Comparison of ENCODE assay signal across 14 mouse cellular contexts in the genomic region with DNA sequence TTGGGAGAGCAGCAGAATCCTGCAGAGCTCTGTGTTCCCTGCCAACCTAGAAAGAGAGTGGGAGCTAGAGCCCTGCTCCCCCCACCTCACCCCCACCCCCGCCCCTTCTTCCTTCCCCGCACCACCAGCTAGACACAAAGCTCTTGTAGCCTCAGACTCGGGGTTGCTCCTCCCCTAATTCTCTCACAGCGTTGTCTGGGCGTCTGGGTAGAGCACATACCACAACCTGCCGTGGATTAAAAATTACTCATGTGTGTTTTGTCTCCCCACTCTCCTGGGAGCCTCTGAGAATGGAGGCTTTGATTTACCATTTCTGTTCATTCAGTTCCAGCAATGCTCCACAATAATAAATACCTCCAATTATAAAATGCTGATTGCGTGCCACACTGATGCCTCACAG.
A peak's percentile ranks its signal among the peaks of the same experiment; 100 is the strongest.
DNase-seq lines count a peak whose midpoint lies in the region; ATAC-seq and TF ChIP-seq lines count a peak whose summit lies in the region.
"Had no signal": no experiment of that assay in that cellular context is flagged by ENCODE, and none has a peak within 500 bp of the region (broad histone marks: within the 10 kb centered on the region; RNA-seq: fewer than 3 reads in every experiment).

No protein-coding gene starts in this region.

- H3K36me3 ChIP-seq in forebrain, embryonic 15.5 days, result no peaks in the 10 kb centered on the region
- peaks cover 23% of the 10 kb centered on the region for H3K36me3 ChIP-seq in limb, embryonic 14.5 days (ENCODE audit: control insufficient read depth, insufficient read depth, low read length)
- H3K36me3 ChIP-seq: heart, embryonic 15.5 days had no signal

- no peaks in the 10 kb centered on the region for H3K27me3 ChIP-seq in forebrain, embryonic 15.5 days
- H3K27me3 ChIP-seq in limb, embryonic 14.5 days (ENCODE audit: control insufficient read depth, insufficient read depth, low read length), result no peaks in the 10 kb centered on the region
- H3K27me3 ChIP-seq: heart, embryonic 15.5 days; limb, embryonic 15.5 days had no signal

- peak overlapping the region; percentile 4; the same call in 1 of the 2 replicates for H3K4me2 ChIP-seq in forebrain, embryonic 15.5 days (replicated peaks)
- H3K4me2 ChIP-seq in limb, embryonic 14.5 days (replicated peaks; ENCODE audit: low read depth, low read length, severe bottlenecking), result no peak overlapping the region
- H3K4me2 ChIP-seq: heart, embryonic 15.5 days; limb, embryonic 15.5 days had no signal

- H3K27ac ChIP-seq in forebrain, embryonic 15.5 days (replicated peaks), result peak overlapping the region; percentile 47
- H3K27ac ChIP-seq in limb, embryonic 14.5 days (replicated peaks; ENCODE audit: low read depth, low read length), result peak overlapping the region; percentile 33; the same call in 1 of the 2 replicates
- H3K27ac ChIP-seq: heart, embryonic 15.5 days; limb, embryonic 15.5 days had no signal

- peak; percentile 35 for DNase-seq in embryo, embryonic 11 days
- no peak for DNase-seq in embryo, embryonic 10 days (ENCODE audit: low spot score)
- peak; percentile 32 for DNase-seq in brain, adult 2 months (ENCODE audit: low read depth, low spot score)
- no peak for DNase-seq in limb, embryonic 14.5 days (ENCODE audit: low spot score)
- DNase-seq in layer of hippocampus, adult 9-11 months, result no peak
- DNase-seq in urinary bladder, postnatal 25 days (ENCODE audit: low spot score), result no peak
- DNase-seq: cerebellum, postnatal 36 days had no signal

- H3K4me1 ChIP-seq in forebrain, embryonic 15.5 days, result peaks cover 33% of the 10 kb centered on the region
- peaks cover 18% of the 10 kb centered on the region for H3K4me1 ChIP-seq in limb, embryonic 14.5 days (ENCODE audit: control insufficient read depth, insufficient read depth, low read length)

- 13% methylated on average over 6 of the region's 7 CpGs for WGBS in forebrain, embryonic 15.5 days
- WGBS in limb, embryonic 14.5 days, result 9% methylated on average over 5 of the region's 7 CpGs

- no peak for TF ChIP-seq POLR2A in limb, embryonic 14.5 days (IDR thresholded peaks at IDR 0.05; ENCODE audit: borderline replicate concordance, extremely low read depth, insufficient read depth, insufficient read length)

- H3K9ac ChIP-seq in forebrain, embryonic 15.5 days (replicated peaks), result no peak overlapping the region
- no peak overlapping the region for H3K9ac ChIP-seq in limb, embryonic 14.5 days (ENCODE audit: low read depth, low read length, severe bottlenecking)
- H3K9ac ChIP-seq: heart, embryonic 15.5 days; limb, embryonic 15.5 days had no signal

- no peak overlapping the region for H3K4me3 ChIP-seq in forebrain, embryonic 15.5 days
- no peak overlapping the region for H3K4me3 ChIP-seq in limb, embryonic 14.5 days (replicated peaks; ENCODE audit: low read length)
- H3K4me3 ChIP-seq: heart, embryonic 15.5 days; limb, embryonic 15.5 days had no signal

- peak; percentile 34; the same call in 1 of the 2 replicates for ATAC-seq in forebrain, embryonic 15.5 days (replicated peaks)
- ATAC-seq in limb, embryonic 14.5 days (ENCODE audit: low FRiP score, low read depth), result 0 out of 2 replicates have a peak, but pooled peaks have one; percentile 7
- no peak for ATAC-seq in CD4-positive, CD25-positive, alpha-beta regulatory T cell, adult 4 months
- ATAC-seq: activated CD4-positive, CD25-positive, alpha-beta regulatory T cell, adult 4 months; intestine, embryonic 16.5 days; lung, postnatal 0 days had no signal

- no peaks in the 10 kb centered on the region for H3K9me3 ChIP-seq in forebrain, embryonic 15.5 days
- no peaks in the 10 kb centered on the region for H3K9me3 ChIP-seq in limb, embryonic 14.5 days (ENCODE audit: control insufficient read depth, low read length)
- H3K9me3 ChIP-seq: heart, embryonic 15.5 days; limb, embryonic 15.5 days had no signal

Comparison
In these comparisons a context has a peak if more than half of its experiments do, and no peak if none do; other contexts are left out.
1. DNase-seq: peak in embryo, embryonic 11 days (single experiment) and brain, adult 2 months (single experiment); none in embryo, embryonic 10 days (single experiment), limb, embryonic 14.5 days (single experiment), layer of hippocampus, adult 9-11 months (single experiment) and urinary bladder, postnatal 25 days (single experiment).